Mouse (Mus musculus): ENCODE data around the gene Crim1. TPM values are rescaled to one million over a fixed set of nuclear protein-coding genes. Genes with fewer than 3 reads are reported as not detected.

The Crim1 gene
- polyA plus RNA-seq (2011; ENCODE audit: insufficient read depth, insufficient read length, low read depth, missing spikeins): 13.7 and 14.2 TPM in 2 replicates

- Histone ChIP-seq H3K27ac (ENCODE audit: insufficient read depth, low read length) (no peak within 1 kb of the TSS), H3K9me3 (replicated peaks; ENCODE audit: control insufficient read depth, insufficient read depth, low read length, poor library complexity, severe bottlenecking) (no peaks in the 10 kb centered on the region), H3K4me3 (ENCODE audit: low read depth, low read length) (peak within 1 kb of the TSS; percentile 75), H3K27me3 (ENCODE audit: control insufficient read depth, insufficient read depth, low read length, poor library complexity, severe bottlenecking) (peaks cover 6% of the 10 kb centered on the region), H3K36me3 (ENCODE audit: control insufficient read depth, insufficient read depth, low read length, poor library complexity, severe bottlenecking) (no peaks in the 10 kb centered on the region), H3K4me1 (ENCODE audit: control insufficient read depth, insufficient read depth, low read length) (peaks cover 1% of the 10 kb centered on the region), H3K9ac (ENCODE audit: low read depth, poor library complexity, severe bottlenecking) (peak within 1 kb of the TSS; percentile 98)
- TF ChIP-seq EP300 (IDR thresholded peaks at IDR 0.05; ENCODE audit: insufficient read depth, low read depth, low read length) (no peak), CTCF (IDR thresholded peaks at IDR 0.05; ENCODE audit: low read depth, low read length) (no peak), POLR2A (IDR thresholded peaks at IDR 0.05; ENCODE audit: insufficient read depth, low read length) (no peak)
Observed at GRCm38 (mm10) chr17:78199626-78200560, at the start of gene Crim1. Crim1 (plus strand) TSS chr17:78200248.

- Histone ChIP-seq H3K27me3 (ENCODE audit: control insufficient read depth, insufficient read depth, low read length, poor library complexity, severe bottlenecking) (no peaks in the 10 kb centered on the region), H3K27ac (ENCODE audit: insufficient read depth, low read length) (no peak overlapping the region), H3K4me3 (ENCODE audit: low read depth, low read length) (no peak overlapping the region), H3K4me1 (ENCODE audit: control insufficient read depth, insufficient read depth, low read length) (no peaks in the 10 kb centered on the region), H3K9me3 (replicated peaks; ENCODE audit: control insufficient read depth, insufficient read depth, low read length, poor library complexity, severe bottlenecking) (no peaks in the 10 kb centered on the region), H3K36me3 (ENCODE audit: control insufficient read depth, insufficient read depth, low read length, poor library complexity, severe bottlenecking) (no peaks in the 10 kb centered on the region), H3K9ac (ENCODE audit: low read depth, poor library complexity, severe bottlenecking) (no peak overlapping the region)
- TF ChIP-seq CTCF (IDR thresholded peaks at IDR 0.05; ENCODE audit: low read depth, low read length): no peak
- TF ChIP-seq POLR2A (IDR thresholded peaks at IDR 0.05; ENCODE audit: insufficient read depth, low read length): no peak
- no peak for TF ChIP-seq EP300 (IDR thresholded peaks at IDR 0.05; ENCODE audit: insufficient read depth, low read depth, low read length)
Observed at GRCm38 (mm10) chr17:78151479-78152282, 48.4 kb upstream of the Crim1 start.

- Histone ChIP-seq H3K9ac (ENCODE audit: low read depth, poor library complexity, severe bottlenecking) (no peak overlapping the region), H3K4me1 (ENCODE audit: control insufficient read depth, insufficient read depth, low read length) (no peaks in the 10 kb centered on the region), H3K27me3 (ENCODE audit: control insufficient read depth, insufficient read depth, low read length, poor library complexity, severe bottlenecking) (no peaks in the 10 kb centered on the region), H3K4me3 (ENCODE audit: low read depth, low read length) (no peak overlapping the region), H3K36me3 (ENCODE audit: control insufficient read depth, insufficient read depth, low read length, poor library complexity, severe bottlenecking) (no peaks in the 10 kb centered on the region), H3K27ac (ENCODE audit: insufficient read depth, low read length) (no peak overlapping the region), H3K9me3 (replicated peaks; ENCODE audit: control insufficient read depth, insufficient read depth, low read length, poor library complexity, severe bottlenecking) (no peaks in the 10 kb centered on the region)
- no peak for TF ChIP-seq EP300 (IDR thresholded peaks at IDR 0.05; ENCODE audit: insufficient read depth, low read depth, low read length)
- TF ChIP-seq POLR2A (IDR thresholded peaks at IDR 0.05; ENCODE audit: insufficient read depth, low read length): no peak
- TF ChIP-seq CTCF (IDR thresholded peaks at IDR 0.05; ENCODE audit: low read depth, low read length): peak; percentile 18
Observed at GRCm38 (mm10) chr17:78163278-78163677, 36.8 kb upstream of the Crim1 start.

GRCm38 (mm10) chr17:78163724-78164236 is 36.3 kb upstream of the Crim1 start:
- Histone ChIP-seq H3K4me3 (ENCODE audit: low read depth, low read length) (no peak overlapping the region), H3K27me3 (ENCODE audit: control insufficient read depth, insufficient read depth, low read length, poor library complexity, severe bottlenecking) (no peaks in the 10 kb centered on the region), H3K27ac (ENCODE audit: insufficient read depth, low read length) (no peak overlapping the region), H3K9ac (ENCODE audit: low read depth, poor library complexity, severe bottlenecking) (no peak overlapping the region), H3K9me3 (replicated peaks; ENCODE audit: control insufficient read depth, insufficient read depth, low read length, poor library complexity, severe bottlenecking) (no peaks in the 10 kb centered on the region), H3K4me1 (ENCODE audit: control insufficient read depth, insufficient read depth, low read length) (no peaks in the 10 kb centered on the region), H3K36me3 (ENCODE audit: control insufficient read depth, insufficient read depth, low read length, poor library complexity, severe bottlenecking) (no peaks in the 10 kb centered on the region)
- no peak for TF ChIP-seq POLR2A (IDR thresholded peaks at IDR 0.05; ENCODE audit: insufficient read depth, low read length)
- no peak for TF ChIP-seq CTCF (IDR thresholded peaks at IDR 0.05; ENCODE audit: low read depth, low read length)
- TF ChIP-seq EP300 (IDR thresholded peaks at IDR 0.05; ENCODE audit: insufficient read depth, low read depth, low read length): no peak

- TF ChIP-seq POLR2A (IDR thresholded peaks at IDR 0.05; ENCODE audit: insufficient read depth, low read length) (no peak), EP300 (IDR thresholded peaks at IDR 0.05; ENCODE audit: insufficient read depth, low read depth, low read length) (no peak), CTCF (IDR thresholded peaks at IDR 0.05; ENCODE audit: low read depth, low read length) (no peak)
Observed at GRCm38 (mm10) chr17:78165855-78166254, 34.2 kb upstream of the Crim1 start.

More at GRCm38 (mm10) chr17:78165855-78166254, 34.2 kb upstream of the Crim1 start:
- no peaks in the 10 kb centered on the region for H3K27me3 ChIP-seq (ENCODE audit: control insufficient read depth, insufficient read depth, low read length, poor library complexity, severe bottlenecking)
- no peaks in the 10 kb centered on the region for H3K4me1 ChIP-seq (ENCODE audit: control insufficient read depth, insufficient read depth, low read length)
- H3K9ac ChIP-seq (ENCODE audit: low read depth, poor library complexity, severe bottlenecking): no peak overlapping the region
- H3K4me3 ChIP-seq (ENCODE audit: low read depth, low read length): no peak overlapping the region
- H3K36me3 ChIP-seq (ENCODE audit: control insufficient read depth, insufficient read depth, low read length, poor library complexity, severe bottlenecking): no peaks in the 10 kb centered on the region
- H3K9me3 ChIP-seq (replicated peaks; ENCODE audit: control insufficient read depth, insufficient read depth, low read length, poor library complexity, severe bottlenecking): no peaks in the 10 kb centered on the region
- no peak overlapping the region for H3K27ac ChIP-seq (ENCODE audit: insufficient read depth, low read length)
